Mouse (Mus musculus): ENCODE measurements around the gene Ankmy1. TPM values are rescaled to one million over a fixed set of nuclear protein-coding genes. Genes with fewer than 3 reads are reported as not detected.

Gene Ankmy1
- total and polyA plus RNA-seq, 2 experiments, result 0.09 TPM; not detected in 1

DNA sequence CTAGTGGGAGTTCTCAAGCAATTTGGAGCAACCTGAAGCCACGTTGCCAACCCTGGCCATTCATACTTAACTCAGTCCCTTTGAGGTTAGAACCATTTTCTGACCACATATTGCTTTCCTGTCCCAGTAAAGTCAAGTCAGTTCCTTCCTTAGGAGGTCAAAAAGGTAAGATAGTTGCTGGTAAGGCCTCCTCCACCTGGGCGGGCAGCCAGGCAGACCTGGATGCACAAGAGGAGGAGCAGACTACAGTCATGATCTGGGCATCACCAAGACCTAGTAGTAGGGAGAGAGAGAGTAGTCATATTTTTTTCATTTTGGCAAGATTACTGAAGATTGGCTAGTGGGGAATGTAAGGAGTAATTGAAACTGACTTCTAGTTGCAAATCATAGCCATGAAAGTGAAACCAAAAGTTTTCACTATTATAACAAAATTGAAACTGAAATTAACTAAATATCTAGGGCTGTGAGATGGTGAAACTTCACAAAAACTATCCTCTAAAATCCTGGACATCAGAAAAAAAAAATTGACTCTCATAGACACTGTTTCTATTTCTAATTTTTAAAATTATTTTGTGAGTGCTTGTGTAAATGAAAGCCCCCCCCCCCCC, 3.1 kb upstream of the Ankmy1 start:
- DNase-seq (ENCODE audit: extremely low read depth, low read depth, low spot score), result no peak

DNA sequence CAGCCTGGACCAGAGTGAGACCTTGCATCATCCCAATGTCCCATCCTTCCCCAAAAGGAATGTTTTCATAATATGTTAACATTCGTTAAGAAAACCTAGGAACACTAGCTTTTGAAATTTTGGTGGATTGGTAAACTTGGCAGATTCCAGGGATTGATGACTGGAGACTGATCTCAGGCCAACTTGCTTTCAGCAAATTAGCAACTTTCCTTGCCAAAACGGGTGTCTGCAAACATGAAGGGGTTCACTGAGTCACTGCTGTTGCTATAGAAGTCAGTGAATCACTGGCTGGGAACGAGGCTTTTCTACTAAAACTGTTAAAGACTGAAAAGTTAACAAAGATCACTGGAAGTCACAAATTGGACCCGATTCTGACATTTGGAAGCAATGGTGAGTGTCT, 921 bp upstream of the Ankmy1 start:
- TF ChIP-seq POLR2A (IDR thresholded peaks at IDR 0.05; ENCODE audit: extremely low read depth, insufficient read depth, low read length) (no peak), CTCF (IDR thresholded peaks at IDR 0.05; ENCODE audit: low read depth, low read length) (no peak)
- H3K79me2 ChIP-seq (ENCODE audit: control insufficient read depth, insufficient read depth, low read length), result no peaks in the 10 kb centered on the region
- no peak overlapping the region for H3K9ac ChIP-seq (ENCODE audit: low read depth, low read length)
- no peak overlapping the region for H3K27ac ChIP-seq (replicated peaks; ENCODE audit: insufficient read depth, low read depth, low read length)
- no peaks in the 10 kb centered on the region for H3K27me3 ChIP-seq (ENCODE audit: control insufficient read depth, insufficient read depth, low read length)
- peaks cover 11% of the 10 kb centered on the region for H3K4me1 ChIP-seq (ENCODE audit: control insufficient read depth, insufficient read depth, low read length)
- no peaks in the 10 kb centered on the region for H3K36me3 ChIP-seq (ENCODE audit: control insufficient read depth, insufficient read depth, low read length)
- WGBS, result 17% methylated on average over 4 of the region's 4 CpGs
- peak; percentile 78 for DNase-seq (ENCODE audit: extremely low read depth, low read depth, low spot score)
- H3K4me3 ChIP-seq (ENCODE audit: insufficient read depth, low read depth, low read length), result no peak overlapping the region

More for the DNA sequence above, 3.1 kb upstream of the Ankmy1 start:
- no peak overlapping the region for H3K9ac ChIP-seq (ENCODE audit: low read depth, low read length)
- H3K79me2 ChIP-seq (ENCODE audit: control insufficient read depth, insufficient read depth, low read length), result 0 out of 2 replicates have a peak, but pooled peaks cover 1% of the 10 kb centered on the region
- H3K27ac ChIP-seq (replicated peaks; ENCODE audit: insufficient read depth, low read depth, low read length), result no peak overlapping the region
- no peaks in the 10 kb centered on the region for H3K27me3 ChIP-seq (ENCODE audit: control insufficient read depth, insufficient read depth, low read length)
- no peak overlapping the region for H3K4me3 ChIP-seq (ENCODE audit: insufficient read depth, low read depth, low read length)
- TF ChIP-seq CTCF (IDR thresholded peaks at IDR 0.05; ENCODE audit: low read depth, low read length) (no peak), POLR2A (IDR thresholded peaks at IDR 0.05; ENCODE audit: extremely low read depth, insufficient read depth, low read length) (no peak)
- H3K4me1 ChIP-seq (ENCODE audit: control insufficient read depth, insufficient read depth, low read length), result peaks cover 16% of the 10 kb centered on the region
- WGBS, result 94% methylated on average over 2 of the region's 2 CpGs
- no peaks in the 10 kb centered on the region for H3K36me3 ChIP-seq (ENCODE audit: control insufficient read depth, insufficient read depth, low read length)

DNA sequence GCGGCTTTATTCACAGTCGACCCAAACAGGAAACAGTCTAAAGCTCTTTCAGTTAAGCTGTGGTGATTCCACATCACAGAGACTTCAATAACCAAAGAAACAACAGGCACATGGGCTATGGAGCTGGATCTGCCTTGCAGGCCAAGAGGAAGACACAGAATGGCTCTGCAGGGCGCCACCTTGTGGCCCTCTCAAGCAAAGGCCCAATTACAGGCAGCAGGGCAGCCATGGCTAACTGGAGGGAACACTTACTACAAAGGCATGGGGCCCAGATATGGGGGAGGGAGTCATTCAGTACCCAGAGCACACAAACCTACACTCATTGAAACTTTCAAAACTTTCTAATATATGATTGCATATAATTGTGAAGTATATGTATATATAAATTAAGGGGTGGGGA, 7.6 kb downstream of the Ankmy1 start:
- H3K27ac ChIP-seq (replicated peaks; ENCODE audit: insufficient read depth, low read depth, low read length), result no peak overlapping the region
- no peak overlapping the region for H3K9ac ChIP-seq (ENCODE audit: low read depth, low read length)
- no peaks in the 10 kb centered on the region for H3K36me3 ChIP-seq (ENCODE audit: control insufficient read depth, insufficient read depth, low read length)
- DNase-seq (ENCODE audit: extremely low read depth, low read depth, low spot score), result peak; percentile 46
- 14% methylated on average over 3 of the region's 3 CpGs for WGBS
- no peaks in the 10 kb centered on the region for H3K4me1 ChIP-seq (ENCODE audit: control insufficient read depth, insufficient read depth, low read length)
- no peak overlapping the region for H3K4me3 ChIP-seq (ENCODE audit: insufficient read depth, low read depth, low read length)
- H3K79me2 ChIP-seq (ENCODE audit: control insufficient read depth, insufficient read depth, low read length), result no peaks in the 10 kb centered on the region
- TF ChIP-seq CTCF (IDR thresholded peaks at IDR 0.05; ENCODE audit: low read depth, low read length) (peak; percentile 93), POLR2A (IDR thresholded peaks at IDR 0.05; ENCODE audit: extremely low read depth, insufficient read depth, low read length) (no peak)
- no peaks in the 10 kb centered on the region for H3K27me3 ChIP-seq (ENCODE audit: control insufficient read depth, insufficient read depth, low read length)

DNA sequence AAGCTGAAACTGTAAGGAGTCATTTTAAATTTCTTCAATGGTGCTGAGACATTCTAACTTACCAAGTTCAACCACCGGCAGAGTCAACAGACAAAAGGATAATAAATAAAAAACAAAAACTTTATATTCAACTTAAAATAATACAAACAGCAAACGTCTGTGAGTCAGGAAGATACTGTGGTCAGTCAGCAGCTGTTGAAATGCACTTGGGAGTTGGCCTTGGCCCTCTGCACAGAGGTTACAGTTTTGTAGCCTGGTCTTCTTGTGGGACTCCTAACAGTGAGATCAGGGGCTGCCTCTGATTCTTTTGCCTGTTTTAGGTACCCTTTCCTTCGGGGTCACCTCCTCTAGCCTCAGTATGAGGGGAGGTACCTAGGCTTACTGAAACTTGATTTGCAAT, 8.8 kb downstream of the Ankmy1 start:
- no peaks in the 10 kb centered on the region for H3K79me2 ChIP-seq (ENCODE audit: control insufficient read depth, insufficient read depth, low read length)
- TF ChIP-seq CTCF (IDR thresholded peaks at IDR 0.05; ENCODE audit: low read depth, low read length) (no peak), POLR2A (IDR thresholded peaks at IDR 0.05; ENCODE audit: extremely low read depth, insufficient read depth, low read length) (no peak)
- H3K4me3 ChIP-seq (ENCODE audit: insufficient read depth, low read depth, low read length), result no peak overlapping the region
- DNase-seq (ENCODE audit: extremely low read depth, low read depth, low spot score), result no peak
- no peak overlapping the region for H3K27ac ChIP-seq (replicated peaks; ENCODE audit: insufficient read depth, low read depth, low read length)
- H3K9ac ChIP-seq (ENCODE audit: low read depth, low read length), result no peak overlapping the region
- no peaks in the 10 kb centered on the region for H3K36me3 ChIP-seq (ENCODE audit: control insufficient read depth, insufficient read depth, low read length)
- H3K4me1 ChIP-seq (ENCODE audit: control insufficient read depth, insufficient read depth, low read length), result no peaks in the 10 kb centered on the region
- no peaks in the 10 kb centered on the region for H3K27me3 ChIP-seq (ENCODE audit: control insufficient read depth, insufficient read depth, low read length)
- WGBS, result 57% methylated on average over 3 of the region's 3 CpGs

DNA sequence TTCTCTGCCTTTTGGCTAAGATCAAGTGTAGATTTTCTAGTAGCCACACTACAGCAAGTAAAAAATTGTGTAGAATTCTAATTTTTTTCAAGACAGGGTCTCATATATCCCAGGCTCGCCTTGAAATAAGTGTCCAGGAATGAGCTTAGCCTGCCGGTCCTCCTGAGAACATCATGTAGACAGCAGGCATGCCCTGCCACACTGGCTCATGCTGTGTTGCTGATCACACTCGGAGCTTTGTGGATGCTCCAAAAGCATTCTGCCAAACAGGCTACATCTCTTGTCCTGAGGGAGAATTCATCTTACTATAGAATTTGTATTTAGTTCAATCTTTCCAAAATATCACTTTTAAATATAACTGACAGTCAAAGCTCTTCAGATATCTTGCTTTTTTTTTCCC, 9.9 kb downstream of the Ankmy1 start:
- WGBS, result 83% methylated on average over 3 of the region's 3 CpGs
- no peak overlapping the region for H3K27ac ChIP-seq (replicated peaks; ENCODE audit: insufficient read depth, low read depth, low read length)
- H3K36me3 ChIP-seq (ENCODE audit: control insufficient read depth, insufficient read depth, low read length), result no peaks in the 10 kb centered on the region
- H3K9ac ChIP-seq (ENCODE audit: low read depth, low read length), result no peak overlapping the region
- no peaks in the 10 kb centered on the region for H3K79me2 ChIP-seq (ENCODE audit: control insufficient read depth, insufficient read depth, low read length)
- H3K27me3 ChIP-seq (ENCODE audit: control insufficient read depth, insufficient read depth, low read length), result no peaks in the 10 kb centered on the region
- TF ChIP-seq CTCF (IDR thresholded peaks at IDR 0.05; ENCODE audit: low read depth, low read length) (no peak), POLR2A (IDR thresholded peaks at IDR 0.05; ENCODE audit: extremely low read depth, insufficient read depth, low read length) (no peak)
- DNase-seq (ENCODE audit: extremely low read depth, low read depth, low spot score), result no peak
- H3K4me3 ChIP-seq (ENCODE audit: insufficient read depth, low read depth, low read length), result no peak overlapping the region
- no peaks in the 10 kb centered on the region for H3K4me1 ChIP-seq (ENCODE audit: control insufficient read depth, insufficient read depth, low read length)

DNA sequence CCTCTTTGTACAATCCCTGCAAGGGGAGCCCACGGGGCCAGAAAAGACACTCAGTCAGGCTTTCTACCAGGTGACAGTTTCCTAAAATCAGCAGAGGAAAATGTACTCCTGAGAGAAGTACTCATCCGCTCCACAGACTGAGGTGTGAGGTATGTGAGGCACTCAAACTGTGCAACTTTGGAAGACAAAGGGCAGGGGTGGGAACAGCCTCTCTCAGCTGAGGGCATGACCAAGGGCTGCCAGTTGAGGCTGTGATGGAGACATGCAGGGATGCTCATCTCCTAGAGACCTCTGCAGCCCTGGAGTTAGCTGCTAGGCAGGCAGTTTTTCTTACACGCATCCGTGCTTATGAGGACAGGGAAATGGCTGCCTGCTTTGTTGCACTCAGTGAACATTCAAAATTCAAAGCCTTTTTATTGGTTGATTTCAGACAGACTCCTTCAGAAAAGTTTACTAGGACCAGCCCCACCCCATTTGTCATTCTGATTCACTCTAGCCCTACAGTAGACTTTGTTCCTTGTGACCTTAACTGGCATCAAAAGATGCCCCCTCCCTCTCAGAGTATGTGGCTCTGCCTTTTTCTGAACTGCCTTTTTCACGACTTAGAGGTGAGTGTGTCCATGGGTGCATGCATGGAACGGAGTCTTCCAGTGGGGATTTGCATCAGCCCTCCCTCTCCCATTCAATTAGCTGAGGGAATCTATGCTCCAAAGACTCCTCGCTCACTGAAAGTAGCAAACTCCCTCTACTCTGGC, 13.6 kb downstream of the Ankmy1 start:
- no peaks in the 10 kb centered on the region for H3K36me3 ChIP-seq (ENCODE audit: control insufficient read depth, insufficient read depth, low read length)
- no peak overlapping the region for H3K27ac ChIP-seq (replicated peaks; ENCODE audit: insufficient read depth, low read depth, low read length)
- H3K27me3 ChIP-seq (ENCODE audit: control insufficient read depth, insufficient read depth, low read length), result no peaks in the 10 kb centered on the region
- H3K79me2 ChIP-seq (ENCODE audit: control insufficient read depth, insufficient read depth, low read length), result no peaks in the 10 kb centered on the region
- H3K4me1 ChIP-seq (ENCODE audit: control insufficient read depth, insufficient read depth, low read length), result no peaks in the 10 kb centered on the region
- H3K4me3 ChIP-seq (ENCODE audit: insufficient read depth, low read depth, low read length), result no peak overlapping the region
- 83% methylated on average over 7 of the region's 7 CpGs for WGBS
- TF ChIP-seq CTCF (IDR thresholded peaks at IDR 0.05; ENCODE audit: low read depth, low read length) (no peak), POLR2A (IDR thresholded peaks at IDR 0.05; ENCODE audit: extremely low read depth, insufficient read depth, low read length) (no peak)
- no peak overlapping the region for H3K9ac ChIP-seq (ENCODE audit: low read depth, low read length)
- no peak for DNase-seq (ENCODE audit: extremely low read depth, low read depth, low spot score)

Measured in liver, adult 2 months (tissue).